Mouse (Mus musculus): ENCODE measurements around the gene Fbxo11. TPM values are rescaled to one million over a fixed set of nuclear protein-coding genes. Genes with fewer than 3 reads are reported as not detected.

Fbxo11 gene
- total and polyA plus RNA-seq, 2 experiments from 2014 or later = 27.7 to 48.5 TPM

DNA sequence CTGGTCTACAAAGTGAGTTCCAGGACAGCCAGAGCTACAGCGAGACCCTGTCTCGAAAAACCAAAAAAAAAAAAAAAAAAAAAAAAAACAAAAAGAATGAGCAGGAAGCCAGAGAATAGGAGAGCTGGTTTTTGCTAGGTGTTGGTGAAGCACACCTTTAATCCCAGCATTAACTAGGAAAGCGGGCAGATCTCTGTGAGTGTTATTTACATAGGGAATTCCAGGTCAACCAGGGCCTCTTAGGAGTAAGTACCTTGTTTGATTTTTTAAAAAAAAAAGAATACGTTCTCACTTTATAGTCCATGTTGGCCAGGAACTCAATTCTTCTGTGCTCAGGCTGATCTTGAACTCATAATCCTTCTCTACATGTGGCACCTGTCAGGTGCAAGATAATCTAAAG, 13.4 kb downstream of the Fbxo11 start:
- DNase-seq (ENCODE audit: low spot score) (no peak), ATAC-seq (ENCODE audit: low FRiP score) (no peak)
- no peak overlapping the region for H3K4me3 ChIP-seq (ENCODE audit: low read depth, low read length)
- TF ChIP-seq CTCF (IDR thresholded peaks at IDR 0.05) = no peak
- no peaks in the 10 kb centered on the region for H3K4me1 ChIP-seq (ENCODE audit: insufficient read depth, low read length)
- H3K9ac ChIP-seq (replicated peaks; ENCODE audit: low read length, poor library complexity, severe bottlenecking) = no peak overlapping the region
- 94% methylated on average over 4 of the region's 4 CpGs for WGBS
- no peaks in the 10 kb centered on the region for H3K9me3 ChIP-seq (ENCODE audit: low read length)
- no peaks in the 10 kb centered on the region for H3K36me3 ChIP-seq (ENCODE audit: insufficient read depth, low read length)
- no peak overlapping the region for H3K4me2 ChIP-seq (ENCODE audit: low read depth, low read length, poor library complexity, severe bottlenecking)
- H3K27ac ChIP-seq (ENCODE audit: low read depth, low read length) = no peak overlapping the region
- no peaks in the 10 kb centered on the region for H3K27me3 ChIP-seq (ENCODE audit: insufficient read depth, low read length)

- TF ChIP-seq CTCF (IDR thresholded peaks at IDR 0.05) = no peak
- H3K9me3 ChIP-seq (ENCODE audit: low read length) = no peaks in the 10 kb centered on the region
- H3K9ac ChIP-seq (replicated peaks; ENCODE audit: low read length, poor library complexity, severe bottlenecking) = no peak overlapping the region
- ATAC-seq (ENCODE audit: low FRiP score) (no peak), DNase-seq (ENCODE audit: low spot score) (no peak)
- no peak overlapping the region for H3K27ac ChIP-seq (ENCODE audit: low read depth, low read length)
- H3K4me2 ChIP-seq (ENCODE audit: low read depth, low read length, poor library complexity, severe bottlenecking) = no peak overlapping the region
- H3K36me3 ChIP-seq (ENCODE audit: insufficient read depth, low read length) = no peaks in the 10 kb centered on the region
- no peak overlapping the region for H3K4me3 ChIP-seq (ENCODE audit: low read depth, low read length)
- no peaks in the 10 kb centered on the region for H3K4me1 ChIP-seq (ENCODE audit: insufficient read depth, low read length)
- 97% methylated on average over 1 of the region's 1 CpGs for WGBS
- no peaks in the 10 kb centered on the region for H3K27me3 ChIP-seq (ENCODE audit: insufficient read depth, low read length)
Measured at GRCm38 (mm10) chr17:88050892-88051291, 14.2 kb downstream of the Fbxo11 start.

DNA sequence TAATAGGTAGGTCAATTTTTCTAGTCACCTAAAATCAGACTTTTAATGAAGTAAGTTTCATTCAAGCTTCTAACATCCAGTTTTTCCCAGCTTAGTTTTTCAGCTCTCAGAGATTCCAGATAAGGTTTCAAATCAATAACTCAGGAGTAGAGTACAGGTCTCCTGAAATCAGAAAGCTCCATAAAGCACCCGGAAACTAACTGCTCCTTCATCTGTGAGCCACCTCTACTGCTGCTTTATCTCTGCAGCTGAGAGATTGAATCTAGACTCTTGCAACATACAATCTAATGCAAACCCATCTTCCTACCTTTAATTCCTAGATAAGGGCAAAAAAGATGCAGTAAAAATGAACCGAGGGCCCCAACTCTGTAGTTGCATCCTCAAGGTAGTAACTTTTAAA, 14.8 kb downstream of the Fbxo11 start:
- ATAC-seq (ENCODE audit: low FRiP score) = no peak

GRCm38 (mm10) chr17:88042099-88043086, 22.7 kb downstream of the Fbxo11 start:
- DNase-seq (ENCODE audit: low spot score) (peak; percentile 30), ATAC-seq (ENCODE audit: low FRiP score) (no peak)
- Histone ChIP-seq H3K36me3 (ENCODE audit: insufficient read depth, low read length) (no peaks in the 10 kb centered on the region), H3K27me3 (ENCODE audit: insufficient read depth, low read length) (no peaks in the 10 kb centered on the region), H3K4me2 (ENCODE audit: low read depth, low read length, poor library complexity, severe bottlenecking) (no peak overlapping the region), H3K9ac (replicated peaks; ENCODE audit: low read length, poor library complexity, severe bottlenecking) (no peak overlapping the region), H3K4me1 (ENCODE audit: insufficient read depth, low read length) (no peaks in the 10 kb centered on the region), H3K9me3 (ENCODE audit: low read length) (no peaks in the 10 kb centered on the region), H3K4me3 (ENCODE audit: low read depth, low read length) (no peak overlapping the region), H3K27ac (ENCODE audit: low read depth, low read length) (0 out of 2 replicates have a peak overlapping the region, but pooled peaks have one; percentile 12)
- WGBS = 37% methylated on average over 11 of the region's 12 CpGs
- no peak for TF ChIP-seq CTCF (IDR thresholded peaks at IDR 0.05)

More for the DNA sequence above, 14.8 kb downstream of the Fbxo11 start:
- H3K9ac ChIP-seq (replicated peaks; ENCODE audit: low read length, poor library complexity, severe bottlenecking) = no peak overlapping the region
- no peaks in the 10 kb centered on the region for H3K36me3 ChIP-seq (ENCODE audit: insufficient read depth, low read length)
- H3K27me3 ChIP-seq (ENCODE audit: insufficient read depth, low read length) = no peaks in the 10 kb centered on the region
- 97% methylated on average over 2 of the region's 2 CpGs for WGBS
- no peak for DNase-seq (ENCODE audit: low spot score)
- no peak for TF ChIP-seq CTCF (IDR thresholded peaks at IDR 0.05)
- no peak overlapping the region for H3K4me3 ChIP-seq (ENCODE audit: low read depth, low read length)
- no peak overlapping the region for H3K4me2 ChIP-seq (ENCODE audit: low read depth, low read length, poor library complexity, severe bottlenecking)
- no peaks in the 10 kb centered on the region for H3K9me3 ChIP-seq (ENCODE audit: low read length)
- H3K4me1 ChIP-seq (ENCODE audit: insufficient read depth, low read length) = no peaks in the 10 kb centered on the region
- H3K27ac ChIP-seq (ENCODE audit: low read depth, low read length) = no peak overlapping the region

DNA sequence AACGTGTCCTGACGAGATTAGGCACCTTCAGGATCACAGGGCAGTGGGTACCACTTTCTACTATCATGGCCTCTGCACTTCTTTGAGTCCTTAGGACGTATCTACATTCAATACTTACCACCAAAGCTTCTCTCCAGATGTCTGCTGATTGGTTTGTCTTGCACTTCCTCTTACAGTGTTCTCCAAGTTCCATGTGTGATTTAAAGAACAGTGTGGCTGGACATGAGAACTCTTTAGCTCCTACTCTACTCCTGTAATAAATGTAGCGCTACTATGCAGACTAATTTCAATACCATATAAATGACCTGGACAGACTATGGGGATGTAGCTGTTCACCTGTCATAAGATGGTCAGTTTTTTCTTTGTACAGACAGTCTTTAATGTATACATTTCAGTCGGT, 24.3 kb downstream of the Fbxo11 start:
- Histone ChIP-seq H3K36me3 (ENCODE audit: insufficient read depth, low read length) (no peaks in the 10 kb centered on the region), H3K27me3 (ENCODE audit: insufficient read depth, low read length) (no peaks in the 10 kb centered on the region), H3K4me2 (ENCODE audit: low read depth, low read length, poor library complexity, severe bottlenecking) (no peak overlapping the region), H3K27ac (ENCODE audit: low read depth, low read length) (no peak overlapping the region), H3K9ac (replicated peaks; ENCODE audit: low read length, poor library complexity, severe bottlenecking) (no peak overlapping the region), H3K4me3 (ENCODE audit: low read depth, low read length) (no peak overlapping the region), H3K9me3 (ENCODE audit: low read length) (no peaks in the 10 kb centered on the region), H3K4me1 (ENCODE audit: insufficient read depth, low read length) (no peaks in the 10 kb centered on the region)
- no peak for TF ChIP-seq CTCF (IDR thresholded peaks at IDR 0.05)
- 94% methylated on average over 5 of the region's 5 CpGs for WGBS
- DNase-seq (ENCODE audit: low spot score) = no peak
- ATAC-seq (ENCODE audit: low FRiP score) = no peak

GRCm38 (mm10) chr17:88034418-88034817, 30.7 kb downstream of the Fbxo11 start:
- no peak for TF ChIP-seq CTCF (IDR thresholded peaks at IDR 0.05)
- no peak overlapping the region for H3K9ac ChIP-seq (replicated peaks; ENCODE audit: low read length, poor library complexity, severe bottlenecking)
- ATAC-seq (ENCODE audit: low FRiP score) (no peak), DNase-seq (ENCODE audit: low spot score) (no peak)
- no peaks in the 10 kb centered on the region for H3K4me1 ChIP-seq (ENCODE audit: insufficient read depth, low read length)
- no peaks in the 10 kb centered on the region for H3K9me3 ChIP-seq (ENCODE audit: low read length)
- no peak overlapping the region for H3K4me3 ChIP-seq (ENCODE audit: low read depth, low read length)
- H3K27ac ChIP-seq (ENCODE audit: low read depth, low read length) = no peak overlapping the region
- H3K27me3 ChIP-seq (ENCODE audit: insufficient read depth, low read length) = no peaks in the 10 kb centered on the region
- WGBS = 95% methylated on average over 4 of the region's 4 CpGs
- no peak overlapping the region for H3K4me2 ChIP-seq (ENCODE audit: low read depth, low read length, poor library complexity, severe bottlenecking)
- no peaks in the 10 kb centered on the region for H3K36me3 ChIP-seq (ENCODE audit: insufficient read depth, low read length)
